Mouse (Mus musculus): ENCODE results near the gene Pkn2.

The Pkn2 gene

DNA sequence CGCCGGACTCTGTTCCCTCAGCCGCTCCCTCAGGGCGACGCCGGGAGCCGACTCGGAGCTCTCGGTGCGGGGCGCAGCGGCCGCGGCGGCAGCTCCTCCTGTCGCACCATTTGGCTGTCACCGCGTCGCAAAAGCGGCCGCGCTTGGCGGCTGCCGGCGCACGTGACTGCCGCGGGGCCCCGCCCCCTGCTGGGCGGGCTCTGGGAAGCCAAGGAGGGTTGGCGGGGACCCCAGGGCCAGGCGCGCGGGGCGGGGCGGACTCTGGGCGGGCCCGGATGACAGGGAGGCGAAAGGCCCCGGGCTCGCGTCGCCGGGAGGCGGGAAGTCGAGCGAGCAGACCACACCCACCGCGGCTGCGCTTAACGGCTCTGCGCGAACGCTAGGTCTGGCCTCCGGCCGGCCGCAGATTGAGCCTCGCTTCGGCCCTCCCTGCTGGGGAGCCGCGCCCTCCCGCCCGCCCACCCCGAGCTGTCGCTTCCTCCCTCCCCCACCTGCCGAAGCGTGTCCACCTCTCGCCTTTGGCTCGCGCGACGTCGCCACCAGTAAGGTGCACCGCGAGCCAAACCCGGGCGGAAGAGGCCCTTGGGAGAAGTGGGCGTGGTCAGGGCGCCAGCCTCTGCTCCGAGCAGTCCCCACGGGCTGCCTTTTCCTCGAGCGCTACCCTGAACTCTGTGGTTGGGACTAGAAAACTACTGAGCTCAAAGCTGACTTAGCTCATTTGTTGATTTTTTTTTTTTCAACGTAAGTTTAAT lies at the start of gene Pkn2:
Gene Pkn2 (minus strand): TSS at position 133 of the 752 bp plus-strand sequence.
- in situ Hi-C loops (cut with MboI) = no loop called here

DNA sequence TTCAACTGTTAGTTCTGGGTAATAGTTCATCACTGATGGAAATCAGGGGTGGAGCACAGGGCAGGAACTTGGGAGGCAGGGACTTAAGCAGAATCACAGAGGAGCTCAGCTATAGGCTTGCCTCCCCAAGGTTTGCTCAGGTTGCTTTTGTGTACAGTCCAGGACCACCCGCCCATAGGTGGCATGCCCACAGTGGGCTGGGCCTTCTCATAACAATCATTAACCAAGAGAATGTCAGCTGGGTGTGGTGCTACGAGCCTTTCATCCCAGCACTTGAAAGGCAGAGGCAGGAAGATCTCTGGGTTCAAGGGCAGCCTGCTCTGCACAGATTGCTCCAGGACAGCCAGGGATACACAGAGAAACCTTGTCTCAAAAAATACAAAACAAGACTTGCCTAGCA lies 48.1 kb upstream of the Pkn2 start:
- in situ Hi-C loops (cut with MboI) = no loop called here

DNA sequence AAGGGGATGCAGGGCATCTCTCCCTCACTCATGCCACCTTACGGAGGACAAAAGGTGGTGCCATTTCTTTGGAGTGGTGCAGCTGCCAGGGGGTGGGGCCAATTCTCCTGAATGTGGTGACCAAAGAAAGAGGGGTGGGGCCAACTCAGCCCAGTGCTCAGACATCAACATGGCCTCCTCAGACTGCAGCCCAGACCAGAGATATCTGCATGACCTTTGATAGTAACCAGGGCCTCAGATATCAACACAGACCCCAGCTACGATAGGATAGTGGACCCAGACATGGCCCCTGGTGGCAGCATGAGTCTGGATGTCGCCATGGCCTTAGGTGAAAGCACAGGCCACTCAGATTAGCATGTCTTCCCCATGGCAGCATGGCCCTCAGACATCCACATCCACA lies 45.5 kb upstream of the Pkn2 start:
- in situ Hi-C loops (cut with MboI) = no loop called here

DNA sequence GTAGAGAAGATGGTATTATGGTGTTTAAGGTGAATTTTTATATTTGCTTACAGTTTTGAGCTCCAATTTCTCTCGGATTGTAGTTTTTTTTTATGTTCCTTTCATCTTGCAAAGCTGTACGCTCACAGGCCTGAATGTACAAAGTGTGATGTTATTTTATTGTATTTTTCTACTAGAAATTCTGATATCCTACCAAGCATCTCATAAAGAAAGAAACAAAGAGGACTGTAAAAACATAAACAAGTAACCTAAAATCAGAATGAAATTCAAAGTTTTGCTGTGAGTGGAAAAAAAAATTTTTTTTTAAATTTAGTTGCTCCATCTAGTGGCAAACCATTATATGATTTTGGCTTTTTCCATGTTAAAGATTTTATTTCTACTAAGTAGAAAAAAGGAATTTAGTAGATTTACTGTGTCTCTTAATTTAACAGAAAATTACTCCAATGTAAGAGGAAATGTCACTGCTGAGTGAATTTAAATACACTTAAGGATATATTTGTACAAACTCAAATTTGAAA lies 43.1 kb upstream of the Pkn2 start:
- in situ Hi-C loops (cut with MboI) = no loop called here

DNA sequence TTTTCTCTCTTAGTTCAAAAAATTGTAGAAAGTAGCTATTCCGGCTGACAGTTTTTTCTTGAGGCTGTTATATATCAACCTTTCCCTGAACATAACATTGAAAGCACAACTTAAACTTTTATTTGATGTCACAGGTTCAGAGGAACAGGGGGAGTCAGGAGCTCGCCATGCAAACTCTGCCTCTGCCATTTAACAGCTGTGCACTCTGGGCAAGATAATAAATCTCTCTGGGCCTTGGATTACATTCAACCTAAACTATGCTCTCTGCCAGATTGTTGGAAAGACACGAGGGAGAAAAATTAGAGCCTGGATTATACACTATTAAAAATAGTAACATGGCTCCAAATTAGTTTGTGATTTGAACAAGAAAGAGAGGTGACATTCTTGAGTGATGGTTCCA lies 37.3 kb upstream of the Pkn2 start:
- in situ Hi-C loops (cut with MboI) = no loop called here

DNA sequence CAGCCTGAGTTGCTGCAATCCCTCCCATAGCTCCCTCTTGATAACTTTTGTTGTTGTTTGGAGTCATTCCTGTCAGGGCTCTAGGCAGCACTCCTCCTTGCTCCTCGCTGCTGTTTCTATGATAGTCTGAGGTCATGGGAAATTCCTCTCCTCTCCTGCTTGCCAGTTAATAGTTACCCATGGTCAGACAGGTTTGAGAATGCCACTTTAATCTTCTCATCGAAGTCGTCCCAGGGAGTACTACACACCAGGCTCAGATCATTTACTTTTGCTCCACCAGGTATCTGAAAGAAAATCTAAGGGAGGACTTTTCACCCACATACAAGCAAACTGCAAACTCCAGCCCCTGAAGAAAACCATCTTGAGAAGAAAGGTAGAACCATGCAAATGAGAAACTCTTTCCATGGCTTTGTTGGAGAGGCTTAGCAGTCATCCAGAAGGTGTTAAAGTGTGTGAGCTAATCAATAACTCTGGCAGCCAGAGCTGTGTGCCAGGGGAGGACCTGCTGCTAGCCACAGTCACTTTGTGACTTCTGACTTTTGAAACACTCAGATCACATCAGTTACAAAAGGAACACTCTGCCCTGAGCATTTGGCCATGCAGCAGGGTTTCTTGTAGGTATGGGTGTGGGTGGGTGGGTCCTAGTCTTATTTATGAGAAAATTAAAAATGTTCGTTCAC lies 36.1 kb upstream of the Pkn2 start:
- in situ Hi-C loops (cut with MboI) = no loop called here

DNA sequence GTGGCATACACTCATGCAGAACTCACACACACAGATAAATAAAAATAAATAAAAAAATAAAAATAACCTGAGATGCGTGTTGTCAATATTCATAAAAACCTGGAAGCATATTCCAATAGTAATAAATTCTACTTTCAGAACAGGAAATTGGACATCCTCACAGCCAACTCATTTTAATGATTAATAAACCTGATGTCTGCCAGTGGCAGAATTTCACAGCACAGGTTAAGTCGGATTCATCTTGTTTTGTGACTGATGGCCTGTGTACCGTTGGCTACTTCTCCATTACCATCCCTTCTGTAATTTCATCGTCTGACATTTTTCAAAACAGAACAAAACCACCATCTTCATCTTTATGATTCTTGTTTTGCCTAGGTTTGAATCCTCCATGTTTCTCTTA lies 35.4 kb upstream of the Pkn2 start:
- in situ Hi-C loops (cut with MboI) = no loop called here

DNA sequence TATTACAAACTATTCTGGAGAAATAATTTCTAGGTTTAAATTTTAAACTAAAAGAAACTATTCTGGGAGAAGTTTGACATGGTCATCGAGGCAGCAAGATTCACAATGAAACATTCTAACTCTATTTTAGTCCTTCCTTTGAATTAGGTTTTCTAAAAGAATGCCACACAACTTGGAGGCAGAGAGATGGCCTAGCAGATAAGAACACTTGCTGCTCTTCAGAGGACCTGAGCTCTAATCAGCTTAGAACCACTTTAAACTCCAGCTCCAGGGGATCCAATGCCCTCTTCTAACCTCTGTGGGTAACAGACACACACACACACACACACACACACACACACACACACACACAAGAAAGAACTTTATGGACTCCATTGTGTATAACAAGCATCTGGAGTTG lies 31.5 kb upstream of the Pkn2 start:
- in situ Hi-C loops (cut with MboI) = no loop called here

DNA sequence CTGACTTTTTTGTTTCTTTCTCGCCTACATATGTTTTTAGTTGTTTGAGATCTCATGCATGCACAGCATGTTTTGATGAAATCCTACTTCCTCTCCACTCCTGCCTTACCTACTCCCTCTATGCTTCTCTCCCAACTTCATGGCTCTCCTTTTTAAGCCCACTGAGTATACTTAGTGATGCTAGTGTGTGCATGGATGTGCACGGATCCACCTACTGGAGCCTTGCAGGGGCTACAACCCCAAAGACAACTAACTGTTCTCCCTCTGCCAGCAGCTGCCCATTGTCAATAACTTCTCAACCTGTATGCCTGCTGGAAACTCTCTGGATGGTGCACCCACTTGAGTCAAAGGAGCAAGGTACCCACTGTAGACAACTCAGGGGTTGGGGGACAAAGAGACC lies 17.9 kb upstream of the Pkn2 start:
- in situ Hi-C loops (cut with MboI) = no loop called here

DNA sequence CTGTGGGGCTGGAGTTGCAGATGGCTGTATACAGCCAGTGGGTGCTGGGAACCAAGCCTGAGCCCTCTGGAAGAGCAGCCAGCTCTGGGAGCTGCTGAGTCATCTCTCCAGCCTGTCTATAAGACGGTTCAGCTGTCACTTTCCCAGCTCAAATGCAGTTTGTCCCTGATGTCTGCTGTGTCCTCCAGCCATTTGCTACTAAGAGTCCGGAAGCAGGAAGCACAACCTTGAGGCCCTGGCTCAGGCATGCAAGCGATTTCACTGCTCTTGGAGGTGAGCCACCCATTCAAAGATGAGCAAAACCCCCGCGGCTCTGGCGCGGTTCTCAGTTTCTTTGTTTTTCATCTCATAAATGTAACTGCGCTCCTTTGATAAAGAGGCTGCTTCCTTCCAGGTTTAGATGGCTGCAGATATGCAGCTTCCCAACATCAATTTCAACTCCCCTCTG lies 17.2 kb upstream of the Pkn2 start:
- in situ Hi-C loops (cut with MboI) = no loop called here

DNA sequence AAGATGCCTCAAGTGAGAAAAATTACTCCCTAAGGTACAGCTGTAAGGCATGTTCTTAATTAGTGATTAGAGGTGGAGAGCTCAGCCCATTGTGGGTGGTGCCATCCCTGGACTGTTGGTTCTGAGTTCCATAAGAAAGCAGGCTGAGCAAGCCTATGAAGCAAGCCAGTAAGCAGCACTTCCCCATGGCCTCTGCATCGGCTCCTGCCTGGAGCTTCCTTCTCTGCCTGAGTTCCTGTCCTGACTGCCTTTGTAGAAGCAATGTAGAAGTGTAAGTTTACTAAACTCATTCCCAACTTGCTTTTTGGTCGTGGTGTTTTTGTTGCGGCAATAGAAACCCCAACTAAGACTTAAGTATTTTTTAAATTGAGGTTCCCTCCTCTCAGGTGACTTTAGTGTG lies 8.6 kb upstream of the Pkn2 start:
- in situ Hi-C loops (cut with MboI) = no loop called here

DNA sequence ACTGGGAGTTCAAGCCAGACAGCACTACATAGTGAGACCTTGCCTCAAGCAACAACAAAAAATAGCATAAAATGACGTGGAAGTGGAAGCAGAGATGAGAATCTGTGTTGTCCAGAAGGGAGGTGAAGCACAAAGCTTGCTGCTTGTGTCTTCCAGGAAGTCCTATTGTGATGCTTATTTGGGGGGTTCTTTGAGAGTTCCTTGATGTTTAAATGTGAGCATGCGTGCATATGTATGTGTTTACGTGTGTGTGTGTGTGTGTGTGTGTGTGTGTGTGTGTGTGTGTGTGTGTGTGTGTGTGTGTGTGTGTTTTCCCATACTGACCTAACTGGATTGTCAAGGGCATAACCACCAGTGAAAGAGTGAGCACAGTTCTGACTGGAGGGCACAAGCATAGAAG lies 5.2 kb upstream of the Pkn2 start:
- in situ Hi-C loops (cut with MboI) = no loop called here

DNA sequence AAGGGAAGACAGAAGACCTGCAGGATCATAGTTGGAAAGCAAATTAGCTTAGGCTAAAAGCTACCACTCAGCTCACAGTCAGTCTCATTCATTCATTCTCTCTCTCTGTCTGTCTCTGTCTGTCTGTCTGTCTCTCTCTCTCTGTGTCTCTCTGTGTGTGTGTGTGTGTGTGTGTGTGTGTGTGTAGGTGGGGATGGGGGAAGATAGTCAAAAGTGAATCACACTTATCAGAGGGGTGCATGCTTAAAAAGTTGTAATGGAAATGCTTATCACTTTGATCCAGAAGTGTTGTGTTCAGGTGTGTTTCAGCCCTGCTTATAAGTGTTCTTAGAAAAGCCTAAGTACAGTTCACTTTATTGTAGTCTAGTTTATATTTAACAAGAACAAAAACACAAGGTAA lies 2.8 kb upstream of the Pkn2 start:
- in situ Hi-C loops (cut with MboI) = no loop called here

DNA sequence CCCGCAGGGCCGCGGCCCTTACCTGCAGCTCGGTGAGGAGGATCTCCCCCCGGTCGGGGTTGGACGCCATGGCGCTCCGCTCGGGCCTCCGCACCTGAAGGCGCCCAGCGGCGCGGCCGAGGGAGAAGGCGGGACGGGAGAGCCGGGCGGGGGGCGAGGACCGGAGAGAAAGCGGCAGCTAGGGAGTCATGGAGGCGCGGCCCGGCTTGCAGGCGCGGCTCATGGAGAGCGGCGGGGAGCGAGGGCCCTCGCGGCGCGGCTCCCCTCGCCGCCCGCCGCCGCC lies 274 bp downstream of the Pkn2 start:
- in situ Hi-C loops (cut with MboI) = no loop called here

DNA sequence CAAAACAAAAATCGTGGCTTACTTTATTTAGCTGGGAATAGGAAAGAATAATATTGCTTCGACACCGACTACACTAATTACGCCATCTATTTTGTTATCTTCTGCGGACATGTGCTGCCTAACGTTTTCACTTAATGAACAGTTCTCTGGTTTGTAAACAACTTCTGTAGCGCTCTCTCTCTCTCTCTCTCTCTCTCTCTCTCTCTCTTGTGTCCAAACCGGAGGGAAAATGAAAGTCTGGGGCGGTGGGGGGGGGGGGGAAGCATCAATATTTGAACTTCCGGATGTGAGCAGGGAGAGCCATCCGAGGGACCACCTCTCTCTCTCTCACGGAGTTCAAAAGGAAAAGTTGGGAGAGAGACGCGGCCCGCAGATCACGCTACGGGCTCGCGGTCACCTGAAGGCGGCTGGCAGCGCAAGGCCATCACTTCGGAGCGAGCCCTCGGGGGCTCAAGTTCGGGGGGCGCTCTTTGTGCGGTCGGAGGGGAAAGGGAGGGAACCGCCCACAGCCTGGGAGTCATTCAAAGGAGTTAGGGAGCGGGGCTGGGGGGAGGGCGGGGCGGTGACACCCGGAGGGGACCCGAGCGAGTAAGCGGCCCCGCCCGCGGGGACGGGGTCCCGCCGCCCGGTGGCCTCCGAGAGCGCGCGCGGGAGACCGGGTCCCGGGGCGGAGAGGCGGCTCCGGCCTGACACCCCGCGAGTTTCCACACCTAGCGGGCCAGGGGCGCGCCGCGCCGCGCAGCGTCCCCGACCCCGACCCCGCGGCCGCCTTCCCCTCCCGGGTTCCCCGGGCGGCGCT lies 815 bp downstream of the Pkn2 start:
- in situ Hi-C loops (cut with MboI) = no loop called here

DNA sequence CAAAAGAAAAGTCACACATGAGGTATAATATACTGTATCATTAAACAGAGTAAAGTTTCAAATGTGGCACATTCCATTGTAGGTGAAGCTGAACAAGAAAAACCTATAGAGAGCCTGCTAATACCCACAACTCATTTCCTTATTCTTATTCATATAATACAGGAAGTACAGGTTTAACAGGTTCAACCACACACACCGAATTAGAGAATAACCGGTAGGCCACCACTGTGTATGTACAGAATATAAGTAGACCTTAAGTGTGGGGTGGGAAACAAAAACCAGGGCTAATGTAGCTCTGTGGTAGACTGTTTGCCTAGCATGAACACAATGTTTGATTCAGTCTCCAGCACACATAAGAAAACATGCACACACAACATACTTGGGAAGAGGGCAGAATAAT lies 18.6 kb downstream of the Pkn2 start:
- in situ Hi-C loops (cut with MboI) = no loop called here

DNA sequence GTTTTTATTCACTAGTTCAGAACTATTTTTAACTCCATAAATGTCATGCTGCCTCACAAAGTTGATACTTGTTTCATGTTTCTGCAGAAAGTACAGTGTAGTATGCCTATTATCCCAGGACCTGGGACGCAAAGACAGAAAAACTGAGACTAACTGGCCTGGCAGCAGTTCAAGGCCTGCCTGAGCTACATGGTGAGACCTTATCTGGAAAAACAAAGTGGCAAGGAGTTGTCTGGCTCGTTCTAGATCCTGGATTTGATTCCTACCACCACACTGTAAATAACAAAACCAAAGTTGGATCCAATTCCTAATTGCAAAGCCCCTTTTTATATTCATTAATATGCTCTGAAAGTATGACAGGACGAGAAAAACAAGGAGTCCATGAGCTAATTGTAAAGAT lies 25.0 kb downstream of the Pkn2 start:
- in situ Hi-C loops (cut with MboI) = no loop called here

DNA sequence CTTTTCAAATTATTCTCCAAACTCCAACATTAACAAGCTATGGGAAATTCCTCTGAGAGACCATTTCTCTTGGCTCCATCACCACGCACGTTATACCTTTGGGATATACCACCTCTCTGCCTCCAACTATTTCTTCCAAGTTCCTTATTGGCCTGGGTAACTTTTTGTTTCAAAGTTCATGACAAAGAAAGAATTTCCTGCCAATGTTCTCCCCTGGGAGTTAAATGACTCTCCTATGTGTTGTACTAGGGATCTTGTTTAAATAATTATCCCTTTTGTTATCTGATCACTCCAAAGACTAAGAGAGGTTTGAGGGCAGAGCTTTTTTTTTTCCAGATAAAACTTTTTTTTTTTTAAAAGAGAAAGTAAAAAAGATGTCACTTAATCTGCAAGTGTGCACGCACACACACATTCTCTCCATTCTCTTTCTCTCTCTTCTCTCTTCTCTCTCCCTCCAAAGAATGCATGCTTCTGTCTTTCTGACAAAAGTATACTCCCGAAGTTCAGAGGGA lies 25.8 kb downstream of the Pkn2 start:
- in situ Hi-C loops (cut with MboI) = no loop called here

DNA sequence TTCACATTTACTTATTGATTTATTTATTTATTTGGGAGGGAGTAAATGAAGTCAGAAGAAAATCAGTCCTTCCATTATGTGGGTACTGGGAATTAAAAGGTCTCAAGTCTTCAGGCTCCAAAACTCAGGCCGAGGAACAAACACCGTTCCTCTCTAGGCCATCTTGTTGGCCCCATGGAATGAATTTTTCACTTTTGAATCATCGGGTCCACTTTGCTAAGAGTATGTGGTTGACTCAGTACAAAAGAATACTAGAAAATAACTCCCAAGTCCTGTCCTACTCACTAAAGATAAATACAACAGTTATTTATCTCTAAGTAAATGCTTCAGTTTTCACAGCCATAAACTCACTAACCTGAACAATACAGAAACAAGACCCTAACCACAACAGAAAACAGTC lies 28.9 kb downstream of the Pkn2 start:
- in situ Hi-C loops (cut with MboI) = no loop called here

DNA sequence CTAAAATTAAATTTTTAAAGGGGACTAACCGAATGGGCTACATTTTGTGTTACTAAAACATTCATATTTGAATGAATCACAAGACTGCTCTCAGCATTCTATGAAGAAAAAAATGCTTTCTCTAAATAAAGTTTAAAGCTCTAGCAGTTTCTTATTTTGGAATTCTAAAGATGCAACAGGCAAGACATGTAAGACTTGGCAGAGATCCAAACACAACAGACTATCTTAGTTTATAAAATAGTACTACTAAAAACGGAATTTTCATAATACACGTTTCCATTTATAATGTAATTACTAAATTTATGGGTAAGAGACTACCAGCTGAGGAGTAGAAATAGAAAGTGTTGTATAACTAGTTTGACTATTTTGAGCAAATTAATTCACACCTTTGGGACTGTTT lies 30.2 kb downstream of the Pkn2 start:
- in situ Hi-C loops (cut with MboI) = no loop called here

DNA sequence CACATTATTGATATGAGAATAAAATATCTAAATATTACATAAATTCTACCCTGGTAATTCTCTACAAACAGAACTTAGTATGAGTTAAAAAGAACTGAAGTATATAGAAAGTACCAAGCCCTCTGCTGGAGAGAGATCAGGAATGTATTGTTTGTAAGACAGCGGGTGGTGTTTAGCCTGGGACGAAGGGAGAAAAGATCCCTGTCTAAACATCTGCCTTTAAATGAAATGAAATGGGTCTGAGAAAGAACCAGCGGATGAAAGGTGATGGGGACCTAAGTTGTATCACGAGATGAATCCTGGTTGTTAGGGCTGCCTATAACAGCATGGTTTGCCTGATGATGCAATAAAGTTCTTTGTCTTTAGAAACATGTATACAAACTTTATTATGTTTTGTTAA lies 41.8 kb downstream of the Pkn2 start:
- in situ Hi-C loops (cut with MboI) = no loop called here

DNA sequence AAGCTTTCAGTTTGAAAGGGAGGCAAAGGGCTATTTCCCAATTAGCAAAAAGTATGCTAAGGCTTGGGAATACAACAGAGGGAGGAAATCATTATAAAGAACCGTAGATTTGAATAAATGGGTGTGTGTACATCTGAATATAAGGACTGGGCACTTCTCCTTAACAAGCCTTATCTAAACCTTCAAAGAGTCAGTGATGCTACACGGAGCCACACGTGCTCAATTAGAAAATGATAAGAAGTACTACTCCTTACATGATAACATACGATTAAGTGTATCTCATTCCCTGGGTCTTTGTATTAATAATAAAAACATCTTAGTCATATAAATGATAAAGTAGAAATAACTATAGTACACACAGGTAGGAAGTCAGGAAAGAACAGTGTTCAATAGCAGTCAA lies 47.0 kb downstream of the Pkn2 start:
- in situ Hi-C loops (cut with MboI) = no loop called here

DNA sequence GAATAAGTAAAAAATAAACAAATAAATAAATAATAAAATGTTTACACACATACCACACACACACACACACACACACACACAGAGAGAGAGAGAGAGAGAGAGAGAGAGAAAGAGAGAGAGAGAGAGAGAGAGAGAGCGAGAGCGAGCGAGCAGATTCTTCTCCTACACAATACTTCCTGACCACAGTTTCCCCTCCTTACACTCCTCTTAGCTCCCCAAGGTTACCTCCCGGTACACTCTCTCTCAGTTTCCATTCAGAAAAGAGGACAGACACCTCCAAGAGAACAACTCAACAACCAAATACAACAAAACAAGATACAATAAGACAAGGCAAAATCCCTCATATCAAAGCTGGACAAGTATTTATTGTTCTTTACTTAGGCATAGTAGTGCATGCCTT lies 47.8 kb downstream of the Pkn2 start:
- in situ Hi-C loops (cut with MboI) = no loop called here

Measured in mature B cell (primary cell).